Mouse (Mus musculus) spleen, adult 2 months (tissue): ENCODE measurements around the gene Polr2e. TPM values are rescaled to one million over a fixed set of nuclear protein-coding genes. Genes with fewer than 3 reads are reported as not detected.
A peak's percentile ranks its signal among the peaks of the same experiment; 100 is the strongest.

Experiments used
- DNase-seq, 2 experiments: peaks; one replicate each; pipeline versions ENCODE4 v3.0.0 to v3.0.0-alpha.2; 2012 to 2021; ENCODE audit warnings: low spot score in 2 of 2, low read depth in 1 of 2
- H3K27ac ChIP-seq: fragments of 200-500 bp; 2 replicates; pipeline ENCODE4 v1.5.1; 2012; ENCODE audit warnings: low read length, inconsistent platforms; ENCODE audit not compliant: insufficient read depth
- H3K27me3 ChIP-seq: fragments of 200-500 bp; 2 replicates; pipeline ENCODE4 v1.6.1; 2012; ENCODE audit warnings: mild to moderate bottlenecking, moderate library complexity, low read length, inconsistent platforms; ENCODE audit not compliant: control insufficient read depth, insufficient read depth
- H3K36me3 ChIP-seq: fragments of 200-500 bp; 2 replicates; pipeline ENCODE4 v1.6.1; 2012; ENCODE audit warnings: mild to moderate bottlenecking, low read length, inconsistent platforms; ENCODE audit not compliant: control insufficient read depth, insufficient read depth
- H3K4me1 ChIP-seq: fragments of 200-500 bp; 2 replicates; pipeline ENCODE4 v1.6.1; 2011; ENCODE audit warnings: inconsistent platforms; ENCODE audit not compliant: control insufficient read depth, insufficient read depth, insufficient read length
- H3K4me3 ChIP-seq: fragments of 200-500 bp; 2 replicates; pipeline ENCODE4 v1.5.1; 2011; ENCODE audit warnings: mild to moderate bottlenecking, inconsistent platforms; ENCODE audit not compliant: insufficient read depth, insufficient read length; ENCODE audit errors: extremely low read depth
- CTCF ChIP-seq: fragments of 200-500 bp; IDR thresholded peaks from 2 replicates; pipeline ENCODE4 v1.5.1; 2011; ENCODE audit warnings: mild to moderate bottlenecking, inconsistent platforms; ENCODE audit not compliant: insufficient read depth, insufficient read length, insufficient replicate concordance; ENCODE audit errors: extremely low read depth
- POLR2A ChIP-seq: fragments of 200-500 bp; IDR thresholded peaks from 2 replicates; pipeline ENCODE4 v1.6.1; 2011; ENCODE audit warnings: low read depth, low read length, inconsistent platforms
- WGBS: fragments of 180-500 bp; shearing (Covaris S2); methylation state at CpG from one replicate; pipeline ENCODE4 v1.1.7; 2018; 5-methylcytosine and 5-hydroxymethylcytosine counted together
- polyA plus RNA-seq: library from polyadenylated mRNA; depleted of rRNA; stranded (reverse); fragments of >200 nt; gene quantifications from 2 replicates; pipeline ENCODE4 v1.2.3, GENCODE M21; 2012

Polr2e gene
- polyA plus RNA-seq, 1 experiment: 139 TPM

GRCm38 (mm10) chr10:80001945-80002344, 37.6 kb downstream of the Polr2e start:
- H3K27me3 ChIP-seq: no peaks in the 10 kb centered on the region
- 95% methylated on average over 9 of the region's 9 CpGs for WGBS
- peaks cover 16% of the 10 kb centered on the region for H3K36me3 ChIP-seq
- no peaks in the 10 kb centered on the region for H3K4me1 ChIP-seq
- TF ChIP-seq POLR2A: no peak
- no peak for TF ChIP-seq CTCF
- no peak overlapping the region for H3K4me3 ChIP-seq
- H3K27ac ChIP-seq: no peak overlapping the region
- no peak for DNase-seq

DNA sequence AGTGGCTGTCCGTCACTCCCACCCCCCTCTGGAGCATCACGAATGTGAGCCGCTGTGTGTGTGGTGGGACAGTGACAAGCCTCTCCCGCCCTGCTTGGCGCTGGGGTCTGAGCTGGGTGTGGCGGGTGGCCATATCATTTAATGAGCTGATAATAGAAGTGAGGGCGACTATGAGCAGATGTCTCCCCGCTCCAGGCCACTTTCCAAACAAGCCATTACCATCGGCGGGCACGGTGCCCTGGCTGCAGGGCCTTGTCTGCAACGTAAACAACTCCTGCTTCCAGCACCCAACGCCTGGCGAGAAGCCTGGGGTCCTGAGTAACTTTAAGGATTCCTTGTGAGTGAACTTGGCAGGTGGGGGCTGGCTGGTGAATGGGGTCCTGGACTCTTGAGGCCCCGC, 41.8 kb downstream of the Polr2e start:
- Histone ChIP-seq H3K4me3 (no peak overlapping the region), H3K4me1 (peaks cover 10% of the 10 kb centered on the region), H3K36me3 (peaks cover 30% of the 10 kb centered on the region), H3K27ac (peak overlapping the region; percentile 83; the same call in 1 of the 2 replicates), H3K27me3 (no peaks in the 10 kb centered on the region)
- TF ChIP-seq CTCF: no peak
- no peak for DNase-seq
- whole genome bisulfite sequencing: 75% methylated on average over 15 of the region's 15 CpGs

GRCm38 (mm10) chr10:79997034-79997760, 42.4 kb downstream of the Polr2e start:
- peak in 1 of 2 experiments; percentile 61 for DNase-seq
- H3K4me3 ChIP-seq: peak overlapping the region; percentile 86
- no peaks in the 10 kb centered on the region for H3K27me3 ChIP-seq
- WGBS: 4% methylated on average over 35 of the region's 35 CpGs
- H3K36me3 ChIP-seq: peaks cover 33% of the 10 kb centered on the region
- peak overlapping the region; percentile 83 for H3K27ac ChIP-seq
- peaks cover 10% of the 10 kb centered on the region for H3K4me1 ChIP-seq
- TF ChIP-seq CTCF: no peak

DNA sequence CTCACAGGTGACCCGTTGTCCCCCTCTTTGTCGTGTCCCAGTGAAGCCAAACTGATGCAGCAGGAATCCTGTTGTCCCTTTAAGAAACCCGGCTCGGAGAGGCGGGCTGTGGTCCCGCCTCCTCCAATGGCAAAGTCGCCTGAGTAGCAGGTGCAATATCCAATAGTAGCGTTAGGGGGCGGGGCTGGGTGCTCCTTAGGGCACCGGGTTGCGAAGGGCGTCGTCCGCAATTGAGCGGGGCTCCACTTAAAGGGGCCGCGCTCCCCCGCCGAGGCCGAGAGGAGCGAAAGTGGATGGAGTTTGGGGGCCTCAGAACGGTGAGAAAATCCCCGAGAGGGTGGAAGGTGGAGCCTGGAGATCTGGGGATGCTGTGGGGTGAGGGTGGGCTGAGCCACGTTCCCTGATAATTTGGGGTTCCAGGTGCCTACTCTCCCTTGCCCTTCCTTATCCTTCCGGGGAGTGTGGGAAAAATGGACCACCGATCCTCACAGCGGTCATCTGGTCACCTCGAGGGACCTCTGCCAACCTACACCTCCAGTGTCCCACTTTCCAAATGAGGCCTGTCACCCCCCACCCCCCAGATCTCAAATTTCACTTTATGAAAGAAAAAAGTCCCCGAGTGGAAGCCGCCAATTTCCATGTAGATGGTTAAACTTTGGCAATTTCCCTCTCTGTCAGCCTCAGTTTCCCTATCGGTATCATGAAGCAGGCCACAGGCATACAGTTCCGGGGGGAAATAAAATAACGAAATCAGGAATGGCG, 43.1 kb downstream of the Polr2e start, which contains the start of gene Abca7:
Abca7 (plus strand) TSS at position 223 of the 762 bp plus-strand sequence.
- Histone ChIP-seq H3K4me3 (peak within 1 kb of the TSS; percentile 86), H3K4me1 (peaks cover 10% of the 10 kb centered on the region), H3K27ac (peak within 1 kb of the TSS; percentile 83), H3K27me3 (no peaks in the 10 kb centered on the region), H3K36me3 (peaks cover 40% of the 10 kb centered on the region)
- under 1% methylated on average over 34 of the region's 34 CpGs for WGBS
- no peak for TF ChIP-seq CTCF
- TF ChIP-seq POLR2A: no peak
- peak; percentile 88 to 98 for DNase-seq

- WGBS: 35% methylated on average over 1 of the region's 1 CpGs
- TF ChIP-seq CTCF: no peak
- TF ChIP-seq POLR2A: no peak
- Histone ChIP-seq H3K4me1 (peaks cover 10% of the 10 kb centered on the region), H3K27ac (peak overlapping the region; percentile 9), H3K4me3 (no peak overlapping the region), H3K27me3 (no peaks in the 10 kb centered on the region), H3K36me3 (peaks cover 44% of the 10 kb centered on the region)
- no peak for DNase-seq
Observed at GRCm38 (mm10) chr10:79995636-79996035, 44.0 kb downstream of the Polr2e start.

- Histone ChIP-seq H3K27me3 (no peaks in the 10 kb centered on the region), H3K36me3 (peaks cover 41% of the 10 kb centered on the region), H3K4me1 (peaks cover 14% of the 10 kb centered on the region), H3K4me3 (no peak overlapping the region), H3K27ac (peak overlapping the region; percentile 61)
- peak in 1 of 2 experiments; percentile 45 for DNase-seq
- WGBS: 27% methylated on average over 16 of the region's 16 CpGs
- TF ChIP-seq CTCF: no peak
- TF ChIP-seq POLR2A: no peak
Observed at GRCm38 (mm10) chr10:79994397-79995115, 45.0 kb downstream of the Polr2e start.
